Mouse (Mus musculus) C2C12 (cell line): Measurements from ENCODE around the gene Adcy10. TPM values are rescaled to one million over a fixed set of nuclear protein-coding genes. Genes with fewer than 3 reads are reported as not detected.

Experiments
- H3K27me3 ChIP-seq: one replicate; pipeline ENCODE4 v1.6.1; 2011; ENCODE audit not compliant: control insufficient read depth, insufficient read depth, insufficient read length
- H3K36me3 ChIP-seq: one replicate; pipeline ENCODE4 v1.6.1; 2011; ENCODE audit not compliant: control insufficient read depth, insufficient read depth
- H3K4me3 ChIP-seq: one replicate; pipeline ENCODE4 v1.5.1; 2011; ENCODE audit warnings: mild to moderate bottlenecking, control low read depth; ENCODE audit not compliant: poor library complexity, insufficient read depth, severe bottlenecking
- H3K79me2 ChIP-seq: one replicate; pipeline ENCODE4 v1.6.1; 2011; ENCODE audit not compliant: control insufficient read depth, insufficient read depth
- H3K79me3 ChIP-seq: one replicate; pipeline ENCODE4 v1.6.1; 2011; ENCODE audit warnings: low read depth, control low read depth
- H3ac ChIP-seq: one replicate; pipeline ENCODE3; 2011; ENCODE audit warnings: low read depth; ENCODE audit not compliant: control insufficient read depth, insufficient read length
- CEBPB ChIP-seq: IDR thresholded peaks from one replicate; pipeline ENCODE4 v1.6.1; 2011; ENCODE audit warnings: low read depth, mild to moderate bottlenecking, control low read depth, moderate library complexity
- CTCF ChIP-seq: IDR thresholded peaks from one replicate; pipeline ENCODE4 v1.5.1; 2011; ENCODE audit not compliant: control insufficient read depth, insufficient read depth, insufficient read length
- FOSL1 ChIP-seq: IDR thresholded peaks from one replicate; pipeline ENCODE4 v1.8.0; 2011; ENCODE audit warnings: mild to moderate bottlenecking, low read length; ENCODE audit not compliant: poor library complexity, insufficient read depth, severe bottlenecking
- MAX ChIP-seq: IDR thresholded peaks from one replicate; pipeline ENCODE4 v1.6.1; 2011; ENCODE audit warnings: mild to moderate bottlenecking, control low read depth
- MYOD1 ChIP-seq: IDR thresholded peaks from one replicate; pipeline ENCODE4 v1.6.1; 2011; ENCODE audit warnings: low read depth; ENCODE audit not compliant: control insufficient read depth, insufficient read length
- MYOG ChIP-seq: IDR thresholded peaks from one replicate; pipeline ENCODE4 v1.6.1; 2011; ENCODE audit not compliant: control insufficient read depth, insufficient read length; ENCODE audit errors: extremely low read depth
- USF1 ChIP-seq: IDR thresholded peaks from one replicate; pipeline ENCODE4 v1.6.1; 2011; ENCODE audit warnings: low read depth, mild to moderate bottlenecking, control low read depth, moderate library complexity
- polyA plus RNA-seq: library from polyadenylated mRNA; unstranded; fragments of >200 nt; fragmentation: generic; extraction: Trizol; gene quantifications from one replicate; pipeline ENCODE4 v1.2.1, GENCODE M21; 2012; ENCODE audit warnings: missing spikeins

The Adcy10 gene
- polyA plus RNA-seq, 1 experiment: not detected

- H3K36me3 ChIP-seq: no peaks in the 10 kb centered on the region
- no peaks in the 10 kb centered on the region for H3K79me2 ChIP-seq
- H3K79me3 ChIP-seq: no peaks in the 10 kb centered on the region
- TF ChIP-seq CTCF (no peak), CEBPB (no peak), FOSL1 (no peak), MYOD1 (no peak), USF1 (no peak), MYOG (no peak), MAX (no peak)
- H3ac ChIP-seq: no peak overlapping the region
- no peak overlapping the region for H3K4me3 ChIP-seq
- no peaks in the 10 kb centered on the region for H3K27me3 ChIP-seq
Measured at GRCm38 (mm10) chr1:165536079-165536675, 51.2 kb downstream of the Adcy10 start.

GRCm38 (mm10) chr1:165537241-165537807 is 52.3 kb downstream of the Adcy10 start:
- TF ChIP-seq FOSL1: no peak
- no peak for TF ChIP-seq CTCF
- no peak for TF ChIP-seq MAX
- H3K79me3 ChIP-seq: no peaks in the 10 kb centered on the region
- H3ac ChIP-seq: no peak overlapping the region
- H3K4me3 ChIP-seq: no peak overlapping the region
- no peaks in the 10 kb centered on the region for H3K79me2 ChIP-seq
- no peaks in the 10 kb centered on the region for H3K36me3 ChIP-seq
- H3K27me3 ChIP-seq: no peaks in the 10 kb centered on the region

- Histone ChIP-seq H3K36me3 (no peaks in the 10 kb centered on the region), H3K79me3 (no peaks in the 10 kb centered on the region), H3K79me2 (no peaks in the 10 kb centered on the region), H3K4me3 (no peak overlapping the region), H3K27me3 (no peaks in the 10 kb centered on the region), H3ac (no peak overlapping the region)
- TF ChIP-seq MYOG: no peak
- TF ChIP-seq MAX: no peak
- TF ChIP-seq FOSL1: no peak
- TF ChIP-seq CTCF: no peak
- no peak for TF ChIP-seq USF1
- TF ChIP-seq CEBPB: no peak
- no peak for TF ChIP-seq MYOD1
Measured at GRCm38 (mm10) chr1:165556711-165557110, 71.7 kb downstream of the Adcy10 start.

GRCm38 (mm10) chr1:165559073-165559472 is 74.1 kb downstream of the Adcy10 start:
- Histone ChIP-seq H3K27me3 (no peaks in the 10 kb centered on the region), H3K4me3 (no peak overlapping the region), H3K36me3 (no peaks in the 10 kb centered on the region), H3ac (no peak overlapping the region), H3K79me3 (no peaks in the 10 kb centered on the region), H3K79me2 (no peaks in the 10 kb centered on the region)
- TF ChIP-seq CEBPB: no peak
- no peak for TF ChIP-seq FOSL1
- no peak for TF ChIP-seq MYOG
- TF ChIP-seq MYOD1: no peak
- no peak for TF ChIP-seq MAX
- no peak for TF ChIP-seq USF1
- TF ChIP-seq CTCF: no peak

GRCm38 (mm10) chr1:165565283-165565682 is 80.3 kb downstream of the Adcy10 start:
- Histone ChIP-seq H3K79me2 (no peaks in the 10 kb centered on the region), H3K79me3 (no peaks in the 10 kb centered on the region), H3K4me3 (no peak overlapping the region), H3K36me3 (no peaks in the 10 kb centered on the region), H3K27me3 (no peaks in the 10 kb centered on the region), H3ac (no peak overlapping the region)
- no peak for TF ChIP-seq USF1
- TF ChIP-seq MAX: no peak
- no peak for TF ChIP-seq CEBPB
- no peak for TF ChIP-seq MYOD1
- no peak for TF ChIP-seq MYOG
- no peak for TF ChIP-seq CTCF
- TF ChIP-seq FOSL1: no peak

- no peaks in the 10 kb centered on the region for H3K79me3 ChIP-seq
- H3K4me3 ChIP-seq: no peak overlapping the region
- H3K79me2 ChIP-seq: no peaks in the 10 kb centered on the region
- H3ac ChIP-seq: no peak overlapping the region
- no peaks in the 10 kb centered on the region for H3K36me3 ChIP-seq
- no peaks in the 10 kb centered on the region for H3K27me3 ChIP-seq
- no peak for TF ChIP-seq CTCF
- no peak for TF ChIP-seq MYOD1
- no peak for TF ChIP-seq MAX
- no peak for TF ChIP-seq FOSL1
- TF ChIP-seq MYOG: no peak
- TF ChIP-seq USF1: no peak
- no peak for TF ChIP-seq CEBPB
Measured at GRCm38 (mm10) chr1:165567466-165567865, 82.5 kb downstream of the Adcy10 start.
